Mouse (Mus musculus) neural tube, embryonic 11.5 days (tissue): ENCODE data around the gene Hist1h4n. TPM values are rescaled to one million over a fixed set of nuclear protein-coding genes. Genes with fewer than 3 reads are reported as not detected.
"Not testable (repeated sequence)": the region's sequence is repeated elsewhere in the genome, so short reads cannot be mapped to it uniquely, and the experiment has no call there.

Source experiments
- ATAC-seq: fragments of 200-750 bp; cut with Nextera tagmentation; 2 replicates; pipeline ENCODE4 v1.8.0; 2017; ENCODE audit warnings: moderate number of reproducible peaks, mild to moderate bottlenecking, moderate TSS enrichment, moderate library complexity; ENCODE audit not compliant: insufficient read depth, low FRiP score, low TSS enrichment
- DNase-seq: peaks from one replicate; pipeline ENCODE4 v3.0.0-alpha.2; 2015; ENCODE audit warnings: low spot score
- H3K27ac ChIP-seq: fragments of 300-500 bp; sonication (generic); 2 replicates; pipeline ENCODE4 v1.5.1; 2014; ENCODE audit warnings: low read depth, mild to moderate bottlenecking, low read length
- H3K27me3 ChIP-seq: fragments of 300-500 bp; sonication (generic); 2 replicates; pipeline ENCODE4 v1.6.1; 2014; ENCODE audit warnings: mild to moderate bottlenecking, low read length, mixed read lengths; ENCODE audit not compliant: control insufficient read depth, insufficient read depth
- H3K36me3 ChIP-seq: fragments of 300-500 bp; sonication (generic); 2 replicates; pipeline ENCODE4 v1.6.1; 2014; ENCODE audit warnings: mild to moderate bottlenecking, low read length, moderate library complexity, mixed read lengths; ENCODE audit not compliant: control insufficient read depth, insufficient read depth
- H3K4me1 ChIP-seq: fragments of 300-500 bp; sonication (generic); 2 replicates; pipeline ENCODE4 v1.6.1; 2014; ENCODE audit warnings: low read length, mixed read lengths; ENCODE audit not compliant: control insufficient read depth, insufficient read depth
- H3K4me2 ChIP-seq: fragments of 300-500 bp; sonication (generic); 2 replicates; pipeline ENCODE4 v1.6.1; 2014; ENCODE audit warnings: low read depth, mild to moderate bottlenecking, moderate library complexity
- H3K4me3 ChIP-seq: fragments of 300-500 bp; sonication (generic); 2 replicates; pipeline ENCODE4 v1.5.1; 2014; ENCODE audit warnings: low read depth, low read length
- H3K9ac ChIP-seq: fragments of 300-500 bp; sonication (generic); 2 replicates; pipeline ENCODE4 v1.6.1; 2014; ENCODE audit warnings: mild to moderate bottlenecking, low read length
- H3K9me3 ChIP-seq: fragments of 300-500 bp; sonication (generic); 2 replicates; pipeline ENCODE4 v1.6.1; 2016; ENCODE audit warnings: low read length; ENCODE audit not compliant: control insufficient read depth
- WGBS: fragments of 180-500 bp; shearing (Covaris S2); extraction: QIAGEN DNeasy Blood & Tissue Kit; methylation state at CpG from one replicate; pipeline ENCODE4 v1.1.7; 2014; 5-methylcytosine and 5-hydroxymethylcytosine counted together
- polyA plus RNA-seq: library from polyadenylated mRNA; unstranded; fragments of >200 nt; fragmentation: Nextera tagmentation; extraction: Ambion mirVana; gene quantifications from 2 replicates; pipeline ENCODE4 v1.2.1, GENCODE M21; 2014

Hist1h4n gene
- 10.5 and 15.6 TPM in 2 replicates for polyA plus RNA-seq

GRCm38 (mm10) chr13:21831418-21832394 is at the start of gene Hist1h4n:
Hist1h4n (minus strand) TSS chr13:21832196.
- not testable (repeated sequence) for H3K4me2 ChIP-seq, H3K27ac ChIP-seq, H3K4me3 ChIP-seq

GRCm38 (mm10) chr13:21880735-21881134 is 48.7 kb upstream of the Hist1h4n start:
- no peaks in the 10 kb centered on the region for H3K9me3 ChIP-seq
- no peak overlapping the region for H3K4me2 ChIP-seq
- no peak overlapping the region for H3K4me3 ChIP-seq
- H3K36me3 ChIP-seq, result no peaks in the 10 kb centered on the region
- DNase-seq (no peak), ATAC-seq (no peak)
- 84% methylated on average over 6 of the region's 6 CpGs for WGBS
- H3K27ac ChIP-seq, result no peak overlapping the region
- H3K4me1 ChIP-seq, result no peaks in the 10 kb centered on the region
- H3K27me3 ChIP-seq, result no peaks in the 10 kb centered on the region
- H3K9ac ChIP-seq, result no peak overlapping the region

More at GRCm38 (mm10) chr13:21831418-21832394, at the start of gene Hist1h4n:
- not testable (repeated sequence) for H3K9ac ChIP-seq, H3K36me3 ChIP-seq, DNase-seq, H3K9me3 ChIP-seq, H3K27me3 ChIP-seq, H3K4me1 ChIP-seq
- WGBS, result under 1% methylated on average over 24 of the region's 58 CpGs
- peak; percentile 81 for ATAC-seq

- not testable (repeated sequence) for H3K27me3 ChIP-seq, H3K4me1 ChIP-seq, H3K9ac ChIP-seq, H3K27ac ChIP-seq, DNase-seq, H3K36me3 ChIP-seq, ATAC-seq, H3K4me2 ChIP-seq, H3K4me3 ChIP-seq, H3K9me3 ChIP-seq
- WGBS, result 73% methylated on average over 3 of the region's 3 CpGs
These were observed 33.5 kb upstream of the Hist1h4n start for GRCm38 (mm10) chr13:21865503-21865902.

- no peaks in the 10 kb centered on the region for H3K27me3 ChIP-seq
- H3K27ac ChIP-seq, result no peak overlapping the region
- no peak; the same call in 1 of the 2 replicates for ATAC-seq
- H3K4me1 ChIP-seq, result no peaks in the 10 kb centered on the region
- DNase-seq, result no peak
- H3K36me3 ChIP-seq, result no peaks in the 10 kb centered on the region
- H3K9me3 ChIP-seq, result no peaks in the 10 kb centered on the region
- no peak overlapping the region for H3K9ac ChIP-seq
- WGBS, result 10% methylated on average over 5 of the region's 5 CpGs
- H3K4me2 ChIP-seq, result no peak overlapping the region
- no peak overlapping the region for H3K4me3 ChIP-seq
These were observed 29.6 kb upstream of the Hist1h4n start for GRCm38 (mm10) chr13:21861608-21862007.

- under 1% methylated on average over 15 of the region's 15 CpGs for WGBS
- Histone ChIP-seq H3K4me3 (peak overlapping the region; percentile 46), H3K27ac (no peak overlapping the region), H3K27me3 (no peaks in the 10 kb centered on the region), H3K4me1 (no peaks in the 10 kb centered on the region), H3K4me2 (peak overlapping the region; percentile 44), H3K9ac (peak overlapping the region; percentile 22; the same call in 1 of the 2 replicates), H3K9me3 (no peaks in the 10 kb centered on the region), H3K36me3 (no peaks in the 10 kb centered on the region)
- ATAC-seq, result no peak
- DNase-seq, result peak; percentile 53
These were observed 23.7 kb upstream of the Hist1h4n start for GRCm38 (mm10) chr13:21855698-21856162.

- ATAC-seq (peak; percentile 53), DNase-seq (peak; percentile 85)
- H3K9me3 ChIP-seq, result no peaks in the 10 kb centered on the region
- H3K4me3 ChIP-seq, result peak overlapping the region; percentile 46
- no peaks in the 10 kb centered on the region for H3K4me1 ChIP-seq
- H3K9ac ChIP-seq, result no peak overlapping the region
- no peak overlapping the region for H3K27ac ChIP-seq
- H3K4me2 ChIP-seq, result peak overlapping the region; percentile 44; the same call in 1 of the 2 replicates
- no peaks in the 10 kb centered on the region for H3K36me3 ChIP-seq
- H3K27me3 ChIP-seq, result no peaks in the 10 kb centered on the region
- WGBS, result 1% methylated on average over 11 of the region's 11 CpGs
These were observed 23.1 kb upstream of the Hist1h4n start for GRCm38 (mm10) chr13:21855146-21855545.

GRCm38 (mm10) chr13:21852215-21852945 is 20.4 kb upstream of the Hist1h4n start:
- WGBS, result 75% methylated on average over 3 of the region's 3 CpGs
- Histone ChIP-seq H3K4me2 (no peak overlapping the region), H3K9ac (no peak overlapping the region), H3K27ac (no peak overlapping the region), H3K27me3 (no peaks in the 10 kb centered on the region), H3K4me3 (no peak overlapping the region), H3K4me1 (no peaks in the 10 kb centered on the region), H3K36me3 (no peaks in the 10 kb centered on the region), H3K9me3 (no peaks in the 10 kb centered on the region)
- no peak for DNase-seq
- no peak for ATAC-seq

GRCm38 (mm10) chr13:21850696-21851095 is 18.7 kb upstream of the Hist1h4n start:
- H3K9me3 ChIP-seq, ATAC-seq, H3K4me2 ChIP-seq, H3K36me3 ChIP-seq, DNase-seq, H3K9ac ChIP-seq, H3K27ac ChIP-seq, H3K4me1 ChIP-seq, H3K27me3 ChIP-seq, H3K4me3 ChIP-seq: not testable (repeated sequence)
- 25% methylated on average over 1 of the region's 1 CpGs for WGBS
